Mouse (Mus musculus) liver, embryonic 14.5 days (tissue): ENCODE measurements around the gene Defb30. TPM values are rescaled to one million over a fixed set of nuclear protein-coding genes. Genes with fewer than 3 reads are reported as not detected.

Source experiments
- ATAC-seq: fragments of 200-750 bp; cut with Nextera tagmentation; 2 replicates; pipeline ENCODE4 v1.8.0; 2017; ENCODE audit warnings: moderate number of reproducible peaks, mild to moderate bottlenecking, moderate library complexity; ENCODE audit not compliant: insufficient read depth
- DNase-seq, 3 experiments: peaks; one replicate each; pipeline ENCODE4 v3.0.0-alpha.2; 2012 to 2013; ENCODE audit warnings: low read depth in 3 of 3, low spot score in 3 of 3
- H3K27ac ChIP-seq: fragments of 300-500 bp; sonication (generic); 2 replicates; pipeline ENCODE4 v1.5.1; 2014; ENCODE audit warnings: moderate library complexity, mild to moderate bottlenecking, control low read depth, inconsistent platforms
- H3K27me3 ChIP-seq: fragments of 300-500 bp; sonication (generic); 2 replicates; pipeline ENCODE4 v1.6.1; 2014; ENCODE audit warnings: mild to moderate bottlenecking, low read length, moderate library complexity; ENCODE audit not compliant: control insufficient read depth, insufficient read depth
- H3K36me3 ChIP-seq: fragments of 300-500 bp; sonication (generic); replicated peaks from 2 replicates; pipeline ENCODE4 v1.6.1; 2014; ENCODE audit warnings: low read depth; ENCODE audit not compliant: control insufficient read depth, insufficient read depth
- H3K4me1 ChIP-seq, 2 experiments: fragments of 200-500 bp in 1 of 2; fragments of 300-500 bp in 1 of 2; sonication (generic) in 1 of 2; replicated peaks; 2 replicates each; pipeline ENCODE4 v1.6.1; 2012 to 2014; ENCODE audit warnings: antibody characterized with exemption in 1 of 2, inconsistent platforms in 1 of 2, low read length in 1 of 2; ENCODE audit not compliant: control insufficient read depth in 2 of 2, insufficient read depth in 2 of 2
- H3K4me2 ChIP-seq: fragments of 300-500 bp; sonication (generic); 2 replicates; pipeline ENCODE4 v1.6.1; 2014; ENCODE audit warnings: low read depth, mild to moderate bottlenecking, control low read depth, moderate library complexity
- H3K4me3 ChIP-seq, 2 experiments: fragments of 200-500 bp in 1 of 2; fragments of 300-500 bp in 1 of 2; sonication (generic) in 1 of 2; 2 replicates each; pipeline ENCODE4 v1.5.1; 2012 to 2014; ENCODE audit warnings: low read depth in 2 of 2, low read length in 2 of 2, mild to moderate bottlenecking in 2 of 2, control low read depth in 1 of 2, inconsistent platforms in 1 of 2, moderate library complexity in 1 of 2; ENCODE audit not compliant: insufficient read depth in 1 of 2
- H3K9ac ChIP-seq: fragments of 300-500 bp; sonication (generic); replicated peaks from 2 replicates; pipeline ENCODE4 v1.6.1; 2014; ENCODE audit warnings: mild to moderate bottlenecking, control low read depth, moderate library complexity
- H3K9me3 ChIP-seq: fragments of 300-500 bp; sonication (generic); 2 replicates; pipeline ENCODE4 v1.6.1; 2016; ENCODE audit warnings: low read length, mixed read lengths; ENCODE audit not compliant: control insufficient read depth
- CTCF ChIP-seq: IDR thresholded peaks from 2 replicates; pipeline ENCODE4 v1.5.1; 2016; ENCODE audit warnings: antibody characterized with exemption, low read depth, control low read depth
- EP300 ChIP-seq: IDR thresholded peaks from 2 replicates; pipeline ENCODE4 v1.6.1; 2016; ENCODE audit warnings: antibody characterized with exemption, low read depth
- WGBS: fragments of 180-500 bp; shearing (Covaris S2); extraction: QIAGEN DNeasy Blood & Tissue Kit; methylation state at CpG from one replicate; pipeline ENCODE4 v1.1.7; 2014; ENCODE audit not compliant: insufficient replicate concordance; 5-methylcytosine and 5-hydroxymethylcytosine counted together
- polyA plus RNA-seq, 2 experiments: library from polyadenylated mRNA; depleted of rRNA in 1 of 2; stranded (reverse) in 1 of 2; unstranded in 1 of 2; fragments of >200 nt; fragmentation: Nextera tagmentation in 1 of 2; extraction: Ambion mirVana in 1 of 2; gene quantifications; 2 replicates each; pipeline versions ENCODE4 v1.2.1 to v1.2.3; 2012 to 2014

Gene Defb30
- polyA plus RNA-seq, 2 experiments, result not detected

- TF ChIP-seq EP300, result no peak
- TF ChIP-seq CTCF, result no peak
- DNase-seq (no peak), ATAC-seq (no peak)
- no peaks in the 10 kb centered on the region for H3K9me3 ChIP-seq
- H3K4me3 ChIP-seq, result no peak within 1 kb of the TSS
- 59% methylated on average over 8 of the region's 8 CpGs for WGBS
- no peak within 1 kb of the TSS for H3K27ac ChIP-seq
- H3K4me2 ChIP-seq, result no peak within 1 kb of the TSS
- no peaks in the 10 kb centered on the region for H3K4me1 ChIP-seq
- no peaks in the 10 kb centered on the region for H3K27me3 ChIP-seq
- no peak within 1 kb of the TSS for H3K9ac ChIP-seq
- H3K36me3 ChIP-seq, result no peaks in the 10 kb centered on the region
Observed at GRCm38 (mm10) chr14:62997777-62998176, 52.0 kb downstream of the Defb30 start, which contains the start of gene Defb47. TSS of gene Defb47 (plus strand) at chr14:62998077.

- Histone ChIP-seq H3K4me2 (no peak overlapping the region), H3K27ac (no peak overlapping the region), H3K36me3 (no peaks in the 10 kb centered on the region), H3K4me1 (no peaks in the 10 kb centered on the region), H3K9ac (no peak overlapping the region), H3K9me3 (no peaks in the 10 kb centered on the region), H3K4me3 (no peak overlapping the region), H3K27me3 (no peaks in the 10 kb centered on the region)
- ATAC-seq, result no peak
- no peak for DNase-seq
- WGBS, result 63% methylated on average over 7 of the region's 7 CpGs
- TF ChIP-seq CTCF, result no peak
- no peak for TF ChIP-seq EP300
Observed at GRCm38 (mm10) chr14:62991849-62992510, 57.8 kb downstream of the Defb30 start.

GRCm38 (mm10) chr14:62991271-62991670 lies 58.5 kb downstream of the Defb30 start:
- Histone ChIP-seq H3K9me3 (no peaks in the 10 kb centered on the region), H3K4me2 (no peak overlapping the region), H3K9ac (no peak overlapping the region), H3K36me3 (no peaks in the 10 kb centered on the region), H3K4me3 (no peak overlapping the region), H3K27ac (no peak overlapping the region), H3K27me3 (no peaks in the 10 kb centered on the region), H3K4me1 (no peaks in the 10 kb centered on the region)
- no peak for ATAC-seq
- TF ChIP-seq EP300, result no peak
- WGBS, result 18% methylated on average over 3 of the region's 3 CpGs
- DNase-seq, result no peak

- no peaks in the 10 kb centered on the region for H3K27me3 ChIP-seq
- ATAC-seq (no peak), DNase-seq (no peak)
- H3K27ac ChIP-seq, result no peak within 1 kb of the TSS
- H3K4me1 ChIP-seq, result no peaks in the 10 kb centered on the region; a peak in 1 of 4 replicates
- no peaks in the 10 kb centered on the region for H3K36me3 ChIP-seq
- H3K4me3 ChIP-seq, result no peak within 1 kb of the TSS
- 26% methylated on average over 1 of the region's 1 CpGs for WGBS
- TF ChIP-seq CTCF, result no peak
- TF ChIP-seq EP300, result no peak
- no peak within 1 kb of the TSS for H3K4me2 ChIP-seq
- H3K9ac ChIP-seq, result no peak within 1 kb of the TSS
- H3K9me3 ChIP-seq, result no peaks in the 10 kb centered on the region
Observed at GRCm38 (mm10) chr14:62984410-62984809, 65.3 kb downstream of the Defb30 start, which contains the start of gene Defb48. TSS of gene Defb48 (minus strand) at chr14:62984510.

Other genes with a start within 250 kb of the Defb30 start
- 1.4 and 1.9 TPM in 2 replicates for gene Wdfy2, start 212.3 kb downstream of the Defb30 start, polyA plus RNA-seq (2012; rRNA removed)
- 2.7 and 3.6 TPM in 2 replicates for gene Wdfy2, start 212.3 kb downstream of the Defb30 start, polyA plus RNA-seq (2014; fragmentation: Nextera tagmentation; extraction: Ambion mirVana)
- gene Defb48, start 65.5 kb downstream of the Defb30 start, polyA plus RNA-seq (2012; rRNA removed), result not detected in 2 replicates
- gene Defb48, start 65.5 kb downstream of the Defb30 start, polyA plus RNA-seq (2014; fragmentation: Nextera tagmentation; extraction: Ambion mirVana), result not detected in 2 replicates
- not detected in 2 replicates for gene Defb47, start 51.9 kb downstream of the Defb30 start, polyA plus RNA-seq (2012; rRNA removed)
- not detected in 2 replicates for gene Defb47, start 51.9 kb downstream of the Defb30 start, polyA plus RNA-seq (2014; fragmentation: Nextera tagmentation; extraction: Ambion mirVana)
- gene Defb43, start 38.2 kb downstream of the Defb30 start, polyA plus RNA-seq (2012; rRNA removed), result not detected in 2 replicates
- not detected in 2 replicates for gene Defb43, start 38.2 kb downstream of the Defb30 start, polyA plus RNA-seq (2014; fragmentation: Nextera tagmentation; extraction: Ambion mirVana)
- not detected in 2 replicates for gene Defb42, start 3.0 kb downstream of the Defb30 start, polyA plus RNA-seq (2012; rRNA removed)
- not detected in 2 replicates for gene Defb42, start 3.0 kb downstream of the Defb30 start, polyA plus RNA-seq (2014; fragmentation: Nextera tagmentation; extraction: Ambion mirVana)